Mouse (Mus musculus) urinary bladder, adult 2 months (tissue): ENCODE measurements at regions not wholly inside any gene's neighbourhood (a gene's known extent, or its start where the extent isn't known, plus 50 kb on each side); places are given as distances from the start of the nearest gene placed in this dataset.

Source experiments
- DNase-seq: peaks from one replicate; pipeline ENCODE4 v3.0.0; 2022; ENCODE audit warnings: low spot score

DNA sequence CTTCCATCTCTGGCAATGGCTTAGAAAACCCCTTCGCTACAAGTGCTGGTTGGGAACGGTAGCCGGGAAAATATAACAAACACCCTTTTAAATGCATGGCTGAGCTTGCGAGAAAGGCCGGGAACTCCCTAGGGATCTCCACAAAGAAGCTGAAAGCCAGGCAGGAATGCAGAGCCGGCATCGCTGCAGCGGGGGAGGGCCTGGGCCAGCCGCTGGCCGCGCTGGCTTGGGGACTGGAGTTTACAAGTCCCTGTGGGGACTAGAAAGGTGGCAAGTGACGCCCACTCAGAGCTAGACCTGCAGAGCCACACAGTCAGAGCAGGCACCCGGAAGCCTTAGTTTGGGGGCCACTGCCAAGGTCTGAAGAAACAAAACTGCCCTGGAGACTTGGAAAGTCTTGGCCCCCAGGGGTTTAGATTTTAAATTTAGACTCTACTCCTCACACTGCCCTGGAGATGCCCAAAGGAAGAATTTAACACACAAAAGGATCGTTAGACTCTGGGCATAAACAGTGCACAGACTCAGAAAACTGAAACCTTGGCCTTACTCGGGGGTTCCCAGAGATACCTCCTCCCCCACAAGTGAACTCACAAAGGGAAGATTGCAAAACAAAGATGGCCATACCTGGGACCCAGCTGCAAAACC lies 59.4 kb downstream of the 1700001O22Rik start:
- DNase-seq, result no peak

DNA sequence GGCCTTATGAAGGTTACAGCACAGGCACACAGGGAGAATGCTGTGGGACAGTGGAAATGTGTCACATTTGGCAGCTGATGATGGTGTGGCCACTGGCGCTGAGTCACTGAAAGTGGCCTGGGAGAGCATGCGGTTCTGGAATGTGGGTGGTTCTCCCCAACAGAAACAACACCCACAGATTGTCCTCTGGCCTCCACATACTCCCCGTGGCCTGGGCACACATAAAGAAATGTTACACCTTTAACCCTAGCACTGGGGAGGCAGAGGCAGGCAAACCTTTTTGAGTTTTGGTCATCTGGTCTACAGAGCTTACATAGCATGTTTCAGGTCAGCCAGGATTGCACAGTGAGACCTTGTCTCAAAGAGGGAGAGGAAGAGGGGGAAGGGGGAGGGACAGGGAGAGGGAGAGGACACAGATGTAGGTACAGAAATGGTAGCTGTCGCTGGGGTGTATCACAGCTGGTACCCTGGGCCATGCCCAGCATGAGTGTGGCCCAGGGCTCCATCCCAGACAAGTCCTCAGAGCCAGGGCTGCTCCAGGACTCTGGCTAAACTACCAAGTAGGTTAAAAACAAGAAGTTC lies 60.1 kb downstream of the 1700001O22Rik start:
- no peak for DNase-seq

DNA sequence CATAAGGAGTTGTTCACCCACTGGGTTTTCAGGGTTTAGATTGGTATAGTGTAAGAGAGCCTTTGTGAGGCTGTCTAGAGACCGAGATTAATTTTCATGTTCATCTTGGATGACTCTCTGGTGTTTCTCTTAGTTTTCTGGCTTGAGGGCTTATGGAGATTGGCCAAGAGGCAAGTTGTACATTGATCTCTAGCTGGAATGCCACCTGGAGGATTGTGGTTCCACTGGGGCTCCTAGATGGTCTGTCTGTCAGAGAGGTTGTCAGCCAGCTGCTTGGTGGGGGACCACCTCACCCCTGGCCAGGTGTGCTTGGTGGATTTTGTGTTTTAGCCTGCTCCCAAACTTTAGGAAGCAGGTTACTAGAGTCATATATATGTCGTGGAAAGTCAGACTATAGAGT lies 62.0 kb downstream of the 1700001O22Rik start:
- no peak for DNase-seq

DNA sequence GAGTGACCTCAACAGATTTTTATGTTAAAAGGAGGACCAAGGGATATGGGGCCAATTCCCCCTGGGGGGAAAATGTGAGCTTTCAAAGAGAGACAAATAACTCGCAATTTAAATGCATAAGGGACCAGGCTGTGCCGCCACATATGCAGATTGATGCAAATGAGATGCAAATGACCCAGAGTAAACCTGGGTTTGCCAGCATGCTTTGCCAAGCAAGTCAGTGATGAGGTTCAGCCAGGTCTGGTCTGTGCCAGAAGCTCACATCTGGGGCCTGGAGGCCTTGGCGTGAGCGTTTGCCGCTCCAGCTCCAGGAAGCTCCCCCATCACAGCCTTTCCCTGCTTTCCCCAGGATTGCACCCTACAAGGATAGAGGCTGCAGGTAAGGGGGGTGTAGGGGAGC lies 65.7 kb downstream of the 1700001O22Rik start:
- no peak for DNase-seq

DNA sequence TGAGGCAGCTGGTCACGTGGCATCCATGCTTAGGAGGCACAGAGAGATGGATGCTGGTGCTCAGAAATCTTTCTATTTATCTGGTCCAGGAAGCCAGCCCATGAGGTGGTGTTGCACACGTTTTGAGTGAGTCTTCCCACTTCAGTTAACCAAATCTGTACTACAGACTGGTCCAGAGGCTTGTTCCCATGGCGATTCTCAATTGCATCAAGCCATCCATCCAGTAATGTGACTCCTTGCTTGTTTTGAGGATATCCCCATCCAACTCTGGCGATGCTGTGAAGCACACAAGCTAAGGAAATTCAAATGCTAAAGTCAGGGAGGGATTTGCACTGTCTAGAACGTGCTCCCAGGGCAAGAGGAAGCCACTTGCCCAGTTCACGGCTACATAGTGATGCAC lies 66.8 kb downstream of the 1700001O22Rik start:
- DNase-seq, result no peak

DNA sequence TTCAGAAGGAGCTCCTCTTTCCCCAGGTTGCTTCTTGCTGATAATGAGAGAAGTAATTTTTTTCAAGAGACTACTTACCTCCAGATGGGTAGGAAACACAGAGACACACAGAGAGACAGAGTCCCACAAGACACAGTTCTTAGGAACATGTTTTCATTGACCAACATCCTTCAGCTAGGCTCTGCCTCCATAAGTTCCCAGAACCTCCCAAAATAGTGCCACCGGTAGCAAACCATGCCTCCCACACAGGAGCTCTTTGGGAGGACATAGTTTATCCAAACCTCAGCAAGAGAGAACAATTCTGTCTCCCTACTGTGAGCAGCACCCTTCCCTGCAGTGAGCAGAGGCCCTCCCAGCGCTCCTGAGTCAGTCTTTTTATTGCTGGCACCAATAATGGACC lies 67.2 kb downstream of the 1700001O22Rik start:
- no peak for DNase-seq

DNA sequence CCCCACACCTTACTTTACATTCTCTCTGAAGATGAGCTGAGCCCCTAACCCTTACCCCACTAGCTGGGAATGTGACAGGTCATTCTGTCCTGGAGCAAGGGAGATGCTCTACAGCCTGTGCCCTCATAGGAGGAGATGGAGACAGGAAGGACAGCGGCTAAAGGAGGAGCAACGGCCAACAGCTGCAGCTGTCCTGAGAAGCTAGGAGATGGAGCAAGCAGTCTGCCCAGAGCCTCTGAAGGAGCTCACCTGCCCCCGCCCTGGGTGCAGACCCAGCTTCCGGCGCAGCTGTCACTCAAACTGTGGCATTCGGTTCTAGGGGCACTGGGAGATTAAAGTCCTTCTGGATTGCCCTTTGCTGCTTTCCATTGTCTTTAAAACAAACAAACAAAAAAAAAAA lies 69.6 kb downstream of the 1700001O22Rik start:
- DNase-seq, result no peak

DNA sequence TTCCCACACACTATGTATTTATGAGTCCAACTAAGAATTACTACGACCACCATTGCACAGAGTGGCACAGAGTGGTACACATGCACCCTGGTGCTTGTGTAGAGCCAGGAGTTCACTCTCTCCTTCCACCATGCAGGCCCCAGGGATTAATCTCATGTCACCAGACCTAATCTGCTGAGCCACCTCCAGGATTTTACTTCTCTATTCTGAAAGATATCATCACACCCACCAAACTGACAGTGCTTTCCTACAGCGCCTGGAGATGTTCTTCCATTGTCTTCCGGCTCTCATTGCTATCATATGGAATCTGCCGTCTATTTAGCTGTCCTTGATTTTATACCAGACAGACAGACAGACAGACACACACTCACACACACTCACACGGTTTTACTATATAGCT lies 71.6 kb downstream of the 1700001O22Rik start:
- no peak for DNase-seq

DNA sequence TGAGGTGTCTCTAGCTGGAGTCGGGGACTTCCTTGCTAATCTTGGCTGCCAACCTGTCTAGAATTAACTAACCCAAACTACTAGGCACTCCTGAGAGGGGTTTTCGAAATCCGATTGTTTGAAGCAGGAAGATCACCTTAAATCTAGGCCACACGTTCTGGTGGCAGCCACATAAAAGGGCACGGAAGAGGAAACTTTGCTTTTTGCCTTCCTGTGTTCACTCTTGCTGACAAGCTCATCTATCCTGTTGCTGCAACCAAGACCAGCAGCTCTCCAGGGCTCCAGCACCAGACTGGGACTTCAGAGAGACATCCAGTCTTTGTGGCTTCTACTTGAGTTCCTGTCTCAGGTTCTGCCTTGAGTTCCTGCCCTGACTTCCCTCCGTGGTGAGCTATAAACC lies 75.5 kb downstream of the 1700001O22Rik start:
- no peak for DNase-seq

DNA sequence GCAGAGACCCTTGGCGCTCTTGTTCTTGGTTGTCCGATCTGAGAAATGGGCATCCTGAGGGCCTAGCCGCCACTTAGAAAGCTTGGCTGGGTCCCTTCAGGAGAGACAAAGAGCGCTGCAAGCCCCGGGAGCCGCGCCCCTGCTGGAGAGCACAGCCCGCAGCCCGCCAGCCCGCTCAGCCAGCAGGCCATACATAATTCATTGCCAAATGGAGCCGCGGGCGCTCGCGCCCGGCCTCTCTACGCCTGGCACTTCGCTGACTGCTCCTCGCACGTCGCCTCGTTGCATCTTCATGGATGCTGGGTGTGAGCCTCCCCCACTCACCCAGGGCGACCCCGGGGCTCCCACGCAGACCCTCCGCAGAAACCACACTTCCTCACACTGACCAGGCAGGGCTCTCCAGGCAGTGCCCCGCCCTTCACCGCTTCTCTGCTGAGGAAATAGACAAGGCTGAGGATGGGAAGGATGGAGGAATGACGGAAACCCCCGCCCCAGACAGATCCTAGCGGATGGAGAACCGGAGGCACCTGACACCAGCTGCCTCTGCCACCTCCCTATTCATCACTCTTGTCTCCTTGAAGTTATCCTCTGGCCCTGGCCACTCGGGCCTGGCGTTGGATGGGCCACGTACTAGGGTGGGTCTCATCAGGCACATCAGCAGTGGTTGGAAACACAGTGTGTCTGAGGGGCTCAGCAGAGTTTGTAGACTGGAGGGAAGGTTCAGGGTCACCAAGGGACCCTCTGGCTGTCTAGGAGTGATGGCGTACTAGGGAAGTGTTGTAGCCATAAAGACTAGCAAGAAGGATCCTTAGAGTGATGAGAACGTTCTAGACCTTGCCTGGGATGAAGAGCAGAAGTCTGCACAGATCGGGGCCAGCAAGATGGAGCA lies 77.6 kb downstream of the 1700001O22Rik start:
- peak; percentile 22 for DNase-seq

DNA sequence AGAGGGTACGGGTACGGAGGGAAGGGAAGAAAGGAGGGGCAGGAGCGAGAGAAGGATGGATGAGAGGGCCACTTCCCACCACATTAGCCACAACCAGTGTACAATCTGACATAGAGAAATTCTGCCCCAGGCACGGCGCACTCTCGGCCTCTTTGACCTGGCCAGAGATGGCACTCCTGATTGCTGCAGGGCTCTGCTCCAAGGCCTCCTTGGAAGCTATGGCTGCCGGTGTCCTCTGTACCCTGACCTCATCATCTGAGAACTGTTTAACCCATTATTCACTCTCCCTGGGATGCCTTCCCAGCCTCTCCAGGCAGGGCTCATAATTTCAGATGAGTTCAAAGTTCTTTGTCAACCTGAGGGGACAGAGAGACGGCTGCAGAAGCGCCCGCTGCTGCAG lies 78.3 kb downstream of the 1700001O22Rik start:
- no peak for DNase-seq

DNA sequence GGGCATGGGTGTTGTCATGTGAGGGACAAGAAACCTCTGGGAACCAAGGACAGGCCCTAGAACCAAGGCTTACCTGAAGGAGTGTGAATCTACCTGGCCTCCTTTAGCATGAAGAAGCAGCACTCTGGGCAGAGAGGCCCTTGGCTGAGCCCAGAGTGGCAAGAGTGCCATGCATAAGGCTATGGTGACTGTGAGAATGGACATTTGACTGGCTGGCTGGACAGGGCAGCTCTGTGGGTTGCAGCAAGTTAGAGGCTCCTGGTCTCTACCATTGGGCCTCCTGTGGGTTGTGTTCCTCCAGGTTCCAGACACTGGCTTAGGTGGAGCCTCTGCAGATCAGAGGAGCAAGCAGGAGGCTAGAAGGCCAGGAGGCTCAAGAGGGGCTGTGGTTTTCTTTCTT lies 78.9 kb downstream of the 1700001O22Rik start:
- no peak for DNase-seq

DNA sequence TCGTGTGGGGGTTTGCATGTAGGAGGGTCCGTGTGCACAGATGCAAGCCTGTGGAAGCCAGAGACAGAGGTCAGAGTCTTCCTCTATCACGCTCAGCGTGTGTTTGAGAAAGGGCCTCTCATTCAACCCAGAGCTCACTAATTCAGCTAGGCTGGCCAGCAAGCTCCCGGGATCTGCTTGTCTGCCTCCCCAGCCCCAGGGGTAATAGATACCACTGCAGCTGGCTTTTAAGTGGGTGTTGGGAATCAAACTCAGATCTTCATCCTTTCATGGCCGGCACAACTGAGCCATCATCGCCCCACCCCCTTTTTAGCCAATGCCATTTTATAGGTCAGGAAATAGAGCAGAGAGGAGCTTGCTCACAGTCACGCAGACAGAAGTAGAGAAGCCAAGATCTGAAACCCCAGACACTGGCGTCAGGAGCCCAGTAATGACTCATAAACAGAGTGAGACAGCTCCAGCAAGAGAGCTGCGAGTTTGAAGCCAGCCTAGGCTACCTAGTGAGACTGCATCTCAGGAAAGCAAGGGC lies 80.3 kb downstream of the 1700001O22Rik start:
- DNase-seq, result peak; percentile 21

DNA sequence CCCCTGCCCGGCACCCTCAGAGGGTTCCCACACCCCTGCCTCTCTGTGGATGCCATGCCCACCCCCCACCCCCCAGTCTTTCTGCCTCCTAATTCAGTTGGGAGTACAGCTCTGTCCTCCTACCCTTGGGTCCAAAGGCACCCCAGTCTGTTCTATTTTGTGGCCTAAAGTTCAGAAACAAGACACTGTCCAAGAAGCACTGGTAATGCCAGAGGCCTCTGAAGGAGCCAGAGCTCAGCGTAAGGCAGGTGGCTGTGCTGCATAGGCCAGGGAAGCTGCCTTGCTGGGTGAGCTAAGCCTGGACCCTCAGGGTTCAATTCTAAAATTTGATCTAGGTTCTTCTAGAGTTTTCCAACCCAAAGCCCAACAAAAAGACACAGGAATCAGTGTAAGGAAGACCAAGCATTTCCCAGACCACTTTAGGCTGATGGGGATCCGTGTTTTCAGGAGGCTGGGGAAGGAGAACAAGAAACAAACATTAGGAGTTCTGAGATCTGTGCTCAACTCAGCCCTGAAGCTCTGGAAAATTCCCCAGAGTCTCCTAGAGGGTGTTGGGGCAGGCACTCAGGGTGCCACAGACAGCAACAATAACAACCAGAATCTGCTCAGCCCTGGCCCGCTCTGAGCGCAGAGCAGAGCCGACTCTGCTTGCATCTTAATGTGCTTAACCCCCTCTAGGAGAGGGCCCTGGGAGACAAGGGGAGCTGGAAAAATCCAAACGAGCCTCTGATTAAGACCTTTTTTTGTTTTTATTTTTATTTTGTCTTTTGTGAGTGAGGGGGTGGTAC lies 81.0 kb downstream of the 1700001O22Rik start:
- no peak for DNase-seq

DNA sequence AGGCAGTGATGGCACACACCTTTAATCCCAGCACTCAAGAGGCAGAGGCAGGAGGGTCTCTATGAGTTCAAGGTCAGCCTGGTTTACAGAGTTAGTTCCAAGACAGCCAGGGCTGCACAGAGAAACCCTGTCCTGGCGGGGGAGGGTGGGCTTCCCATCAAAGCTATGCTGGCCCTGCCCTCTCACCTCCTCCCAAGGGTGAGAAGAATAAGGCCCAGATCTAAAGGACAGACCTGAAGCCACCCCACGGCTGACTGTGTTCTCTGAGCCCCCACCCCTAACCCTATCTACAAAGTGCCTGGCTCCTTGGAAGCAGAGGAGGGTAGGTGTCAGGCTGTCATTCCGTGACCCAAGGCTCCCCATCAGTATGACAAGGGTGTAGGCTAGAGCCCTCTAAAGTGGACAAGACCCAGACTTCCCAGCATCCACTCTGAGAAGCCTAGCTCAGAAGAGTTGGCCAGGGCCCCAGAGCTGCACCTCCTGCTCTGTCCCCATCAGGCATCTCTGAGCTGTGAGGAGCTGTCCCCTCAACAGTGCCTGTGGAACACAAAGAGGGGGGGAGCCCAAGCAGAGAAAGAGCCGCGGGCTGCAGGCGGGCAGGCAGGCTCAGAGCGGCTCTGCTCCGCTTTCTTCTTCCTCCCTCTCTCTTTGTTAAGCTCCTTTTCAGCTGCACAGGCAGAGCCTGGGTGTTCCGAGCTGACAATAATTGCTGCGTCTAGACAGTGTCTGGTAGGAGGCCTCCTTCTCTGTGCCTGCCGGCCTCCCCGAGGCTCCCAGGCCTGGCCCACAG lies 81.8 kb downstream of the 1700001O22Rik start:
- peak; percentile 27 for DNase-seq

DNA sequence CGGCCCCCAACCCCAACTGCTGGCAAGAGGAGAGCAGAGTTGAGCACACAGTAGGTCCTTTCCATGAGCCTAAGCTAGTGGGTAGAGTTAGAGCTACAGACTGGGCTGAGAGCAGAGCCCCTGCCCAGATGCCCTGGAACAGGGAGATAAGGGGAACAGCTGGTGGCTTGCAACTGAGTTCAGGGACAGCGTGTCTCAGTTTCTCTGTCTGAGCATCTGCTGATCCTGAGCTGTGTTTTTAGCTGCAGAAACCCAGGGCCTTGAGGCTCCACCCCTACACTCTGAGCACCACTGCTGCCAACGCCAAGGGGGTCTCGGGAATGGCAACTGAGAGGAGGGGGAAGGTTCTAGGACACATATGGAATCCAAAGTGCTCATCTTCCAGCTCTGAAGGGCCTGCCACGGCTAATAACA lies 82.4 kb downstream of the 1700001O22Rik start:
- no peak for DNase-seq

DNA sequence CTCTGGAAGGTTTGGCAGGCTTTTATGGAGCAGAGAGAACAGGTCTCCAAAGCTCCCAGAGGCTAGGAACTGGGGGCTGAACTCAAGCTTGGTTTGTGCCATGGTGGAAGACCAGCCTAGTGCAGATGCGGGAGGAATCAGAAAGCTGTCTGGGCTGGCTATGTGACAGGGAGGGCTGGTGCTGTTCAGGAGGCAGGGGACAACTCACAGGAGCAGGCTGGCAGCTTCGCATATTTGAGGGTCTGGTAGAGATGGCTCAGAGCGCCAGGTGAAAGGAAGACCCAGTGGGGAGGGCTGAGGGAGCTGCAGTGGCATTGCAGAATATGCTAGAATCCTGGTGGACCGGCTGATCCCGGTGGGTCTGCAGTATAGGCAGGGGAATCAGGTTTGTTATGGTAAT lies 83.2 kb downstream of the 1700001O22Rik start:
- DNase-seq, result peak; percentile 20

DNA sequence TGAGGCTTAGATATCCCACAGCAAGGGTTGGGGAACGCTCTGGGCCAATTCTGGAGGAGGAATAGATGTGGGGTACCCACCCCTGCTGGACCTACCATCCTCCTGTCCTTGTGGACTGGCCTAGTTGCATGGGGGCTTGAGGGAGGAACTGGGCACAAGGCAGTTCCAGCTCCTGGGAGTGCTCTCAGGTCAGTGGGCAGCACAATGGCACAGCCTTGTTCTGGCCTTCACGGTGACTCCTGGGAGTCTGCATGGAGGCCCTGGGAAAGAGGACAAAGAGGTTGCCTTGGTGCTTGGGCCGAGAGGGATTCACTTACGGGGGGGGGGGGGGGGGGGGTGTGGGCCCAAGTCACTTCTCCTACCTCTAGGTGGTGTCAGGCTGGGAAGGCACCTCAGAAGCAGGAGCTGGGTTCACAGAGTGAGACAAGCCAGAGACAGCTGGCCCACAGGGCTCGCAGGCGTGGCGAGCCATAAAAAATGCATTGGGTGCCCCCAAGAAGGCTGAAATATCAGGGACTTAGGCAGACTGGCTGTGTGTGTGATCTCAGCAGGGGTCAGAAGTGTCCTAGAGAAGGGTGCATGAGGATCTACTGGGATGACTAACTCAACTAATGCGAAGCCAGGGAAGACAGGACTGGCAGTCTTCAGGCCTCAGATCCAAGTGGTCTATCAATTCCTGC lies 83.7 kb downstream of the 1700001O22Rik start:
- DNase-seq, result peak; percentile 40

DNA sequence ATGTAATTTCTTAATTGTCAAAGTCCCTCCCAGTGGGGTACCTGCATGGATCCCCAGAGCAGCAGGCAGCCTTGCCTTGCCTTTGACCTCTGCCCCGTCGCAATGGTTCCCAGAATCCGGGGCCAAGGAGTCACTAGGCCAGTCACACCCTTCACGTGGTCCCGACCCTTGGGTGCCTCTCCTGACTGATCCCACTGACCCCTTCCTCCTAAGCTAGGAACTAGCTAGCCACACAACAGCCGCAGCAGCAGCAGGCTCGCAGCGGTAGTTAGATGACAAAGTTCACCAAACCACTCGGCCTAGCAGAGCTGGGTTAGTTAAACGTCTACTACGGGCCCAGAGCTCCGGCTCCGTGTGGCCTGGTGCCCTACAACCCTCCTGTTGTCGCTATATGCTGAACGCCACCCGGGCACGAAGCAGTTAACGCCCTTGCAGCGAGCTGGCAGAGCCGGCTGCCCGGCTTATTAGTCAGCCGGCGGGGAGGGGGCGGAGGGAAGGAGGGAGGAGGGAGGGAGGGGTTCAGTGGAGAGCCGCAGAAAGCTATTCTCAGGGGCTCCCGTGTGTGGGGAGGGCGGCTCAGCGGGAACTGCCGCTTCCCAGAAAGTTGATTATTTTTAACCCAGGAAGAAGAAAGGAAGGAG lies 84.6 kb downstream of the 1700001O22Rik start:
- peak; percentile 76 for DNase-seq

DNA sequence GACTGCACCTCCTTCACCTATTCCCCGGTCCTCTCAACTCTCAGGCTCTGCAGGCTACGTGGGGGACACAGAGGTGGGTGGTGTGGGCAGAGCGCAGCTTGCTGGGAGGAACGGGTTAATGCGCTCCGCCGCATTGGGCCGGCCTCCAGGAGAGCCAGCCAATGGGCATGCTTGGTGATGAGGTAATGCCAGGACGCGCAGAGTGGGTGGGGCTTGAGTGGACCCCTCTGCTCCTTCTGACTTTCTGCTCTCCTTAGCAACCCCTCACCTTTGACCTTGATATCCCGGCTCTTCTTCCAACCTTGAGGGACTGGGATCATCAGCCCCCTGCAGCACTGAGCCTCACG lies 85.2 kb downstream of the 1700001O22Rik start:
- peak; percentile 75 for DNase-seq
